Mouse (Mus musculus) heart, postnatal 0 days (tissue): Measurements from ENCODE around the gene Klk1. TPM values are rescaled to one million over a fixed set of nuclear protein-coding genes. Genes with fewer than 3 reads are reported as not detected.
"Not testable (repeated sequence)": the region's sequence is repeated elsewhere in the genome, so short reads cannot be mapped to it uniquely, and the experiment has no call there.

Source experiments
- ATAC-seq: fragments of 200-750 bp; cut with Nextera tagmentation; 2 replicates; pipeline ENCODE4 v1.8.0; 2017; ENCODE audit warnings: low read depth, moderate number of reproducible peaks, moderate library complexity; ENCODE audit not compliant: insufficient read depth
- DNase-seq: peaks from one replicate; pipeline ENCODE4 v3.0.0-alpha.2; 2016; ENCODE audit warnings: low spot score
- H3K27ac ChIP-seq: fragments of 300-500 bp; sonication (generic); 2 replicates; pipeline ENCODE4 v1.5.1; 2014; ENCODE audit warnings: low read depth, mild to moderate bottlenecking
- H3K27me3 ChIP-seq: fragments of 300-500 bp; sonication (generic); 2 replicates; pipeline ENCODE4 v1.6.1; 2014; ENCODE audit warnings: low read length, mixed read lengths; ENCODE audit not compliant: control insufficient read depth, insufficient read depth
- H3K36me3 ChIP-seq: fragments of 300-500 bp; sonication (generic); replicated peaks from 2 replicates; pipeline ENCODE4 v1.6.1; 2014; ENCODE audit warnings: low read length, mixed read lengths; ENCODE audit not compliant: control insufficient read depth, insufficient read depth
- H3K4me1 ChIP-seq: fragments of 300-500 bp; sonication (generic); 2 replicates; pipeline ENCODE4 v1.6.1; 2014; ENCODE audit warnings: antibody characterized with exemption; ENCODE audit not compliant: control insufficient read depth, insufficient read depth
- H3K4me2 ChIP-seq: fragments of 300-500 bp; sonication (generic); 2 replicates; pipeline ENCODE4 v1.6.1; 2014; ENCODE audit warnings: low read depth, mild to moderate bottlenecking, low read length, moderate library complexity
- H3K4me3 ChIP-seq: fragments of 300-500 bp; sonication (generic); 2 replicates; pipeline ENCODE4 v1.5.1; 2014; ENCODE audit warnings: low read depth, low read length
- H3K9ac ChIP-seq: fragments of 300-500 bp; sonication (generic); replicated peaks from 2 replicates; pipeline ENCODE4 v1.6.1; 2014; ENCODE audit warnings: low read depth, low read length, mixed read lengths
- H3K9me3 ChIP-seq: fragments of 300-500 bp; sonication (generic); replicated peaks from 2 replicates; pipeline ENCODE4 v1.6.1; 2016; ENCODE audit warnings: low read length; ENCODE audit not compliant: control insufficient read depth
- CTCF ChIP-seq: IDR thresholded peaks from 2 replicates; pipeline ENCODE4 v1.5.1; 2016; ENCODE audit warnings: antibody characterized with exemption, control low read depth, low read depth
- EP300 ChIP-seq: IDR thresholded peaks from 2 replicates; pipeline ENCODE4 v1.6.1; 2016; ENCODE audit warnings: antibody characterized with exemption, low read depth
- WGBS: fragments of 180-500 bp; shearing (Covaris S2); extraction: QIAGEN DNeasy Blood & Tissue Kit; methylation state at CpG from one replicate; pipeline ENCODE4 v1.1.7; 2014; 5-methylcytosine and 5-hydroxymethylcytosine counted together
- polyA plus RNA-seq: library from polyadenylated mRNA; unstranded; fragments of >200 nt; fragmentation: Nextera tagmentation; extraction: Ambion mirVana; gene quantifications from 2 replicates; pipeline ENCODE4 v1.2.1, GENCODE M21; 2015
- total RNA-seq: library from RNA; depleted of rRNA; stranded (reverse); fragments of >200 nt; gene quantifications from 2 replicates; pipeline ENCODE4 v1.2.3, GENCODE M21; 2014; ENCODE audit warnings: low replicate concordance

Gene Klk1
- total and polyA plus RNA-seq, 2 experiments from 2014 or later = not detected

DNA sequence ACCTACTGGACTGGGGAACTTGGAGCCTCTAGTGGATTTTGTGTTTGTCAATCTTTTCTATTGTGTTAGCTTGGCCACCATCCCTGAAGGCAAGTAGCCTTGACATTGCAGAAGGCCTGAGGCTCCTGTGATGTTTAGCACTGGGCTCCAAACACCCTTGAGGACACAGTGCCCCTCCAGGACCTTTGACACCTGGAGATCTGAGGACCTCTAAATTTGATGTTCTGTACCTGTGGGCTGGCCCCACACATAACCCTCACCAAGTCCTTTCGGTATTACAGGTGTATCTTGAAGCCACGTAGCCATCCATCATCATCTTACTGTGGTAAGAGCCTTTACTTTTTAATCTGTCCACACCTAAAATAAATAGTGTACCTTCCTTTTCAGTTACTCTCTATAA is 22.8 kb downstream of the Klk1 start:
- Histone ChIP-seq H3K36me3 (peaks cover 41% of the 10 kb centered on the region), H3K9ac (no peak overlapping the region), H3K4me2 (peak overlapping the region; percentile 88), H3K27me3 (no peaks in the 10 kb centered on the region), H3K4me3 (peak overlapping the region; percentile 72; the same call in 1 of the 2 replicates), H3K27ac (no peak overlapping the region), H3K4me1 (peaks cover 12% of the 10 kb centered on the region), H3K9me3 (no peaks in the 10 kb centered on the region)
- DNase-seq = no peak
- 86% methylated on average over 2 of the region's 2 CpGs for WGBS
- ATAC-seq = no peak
- TF ChIP-seq EP300 (no peak), CTCF (no peak)

- Histone ChIP-seq H3K4me1 (peaks cover 12% of the 10 kb centered on the region), H3K27me3 (no peaks in the 10 kb centered on the region), H3K4me2 (no peak overlapping the region), H3K36me3 (peaks cover 49% of the 10 kb centered on the region), H3K4me3 (no peak overlapping the region), H3K9ac (no peak overlapping the region), H3K9me3 (no peaks in the 10 kb centered on the region), H3K27ac (no peak overlapping the region)
- TF ChIP-seq EP300 (no peak), CTCF (no peak)
- ATAC-seq (no peak), DNase-seq (no peak)
- 91% methylated on average over 4 of the region's 4 CpGs for WGBS
These were observed 24.1 kb downstream of the Klk1 start for GRCm38 (mm10) chr7:44249248-44249647.

DNA sequence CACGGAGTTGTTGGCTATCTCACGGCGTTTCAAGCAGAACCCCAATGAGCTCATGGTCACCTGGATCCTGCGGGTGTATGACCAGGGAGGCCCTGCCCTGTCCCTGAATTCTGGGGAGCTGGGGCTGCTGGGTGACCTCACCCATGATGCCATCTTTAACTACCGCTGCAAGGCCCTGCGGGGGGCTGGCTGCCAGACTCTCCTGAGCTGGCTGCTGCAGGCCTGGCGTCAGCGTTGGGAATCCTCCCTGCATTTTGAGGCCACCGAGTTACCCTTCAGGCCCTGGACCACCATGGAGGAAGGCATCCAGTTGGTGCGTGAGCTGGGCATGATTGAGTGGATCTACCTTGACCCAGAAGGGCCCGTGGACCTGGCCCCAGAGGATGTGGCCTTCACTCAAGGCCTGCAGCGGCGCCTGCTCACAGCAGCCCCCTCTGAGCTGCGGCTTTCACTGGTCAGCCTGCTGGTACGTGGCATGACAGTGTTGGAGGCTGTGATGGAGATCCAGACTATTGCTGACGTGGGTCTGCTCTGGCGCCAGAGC is 25.6 kb downstream of the Klk1 start:
- not testable (repeated sequence) for H3K9ac ChIP-seq, ATAC-seq, H3K4me1 ChIP-seq, H3K9me3 ChIP-seq, H3K27ac ChIP-seq, H3K4me3 ChIP-seq, H3K27me3 ChIP-seq, DNase-seq, H3K4me2 ChIP-seq
- 84% methylated on average over 17 of the region's 17 CpGs for WGBS
- peaks cover 49% of the 10 kb centered on the region for H3K36me3 ChIP-seq

GRCm38 (mm10) chr7:44253023-44253616 is 28.0 kb downstream of the Klk1 start:
- H3K4me2 ChIP-seq = no peak overlapping the region
- H3K4me1 ChIP-seq = peaks cover 1% of the 10 kb centered on the region
- H3K36me3 ChIP-seq = peaks cover 47% of the 10 kb centered on the region
- no peak overlapping the region for H3K27ac ChIP-seq
- no peak overlapping the region for H3K4me3 ChIP-seq
- ATAC-seq (no peak), DNase-seq (no peak)
- no peak for TF ChIP-seq EP300
- no peak for TF ChIP-seq CTCF
- H3K9ac ChIP-seq = no peak overlapping the region
- WGBS = 61% methylated on average over 15 of the region's 15 CpGs
- H3K27me3 ChIP-seq = no peaks in the 10 kb centered on the region
- no peaks in the 10 kb centered on the region for H3K9me3 ChIP-seq

DNA sequence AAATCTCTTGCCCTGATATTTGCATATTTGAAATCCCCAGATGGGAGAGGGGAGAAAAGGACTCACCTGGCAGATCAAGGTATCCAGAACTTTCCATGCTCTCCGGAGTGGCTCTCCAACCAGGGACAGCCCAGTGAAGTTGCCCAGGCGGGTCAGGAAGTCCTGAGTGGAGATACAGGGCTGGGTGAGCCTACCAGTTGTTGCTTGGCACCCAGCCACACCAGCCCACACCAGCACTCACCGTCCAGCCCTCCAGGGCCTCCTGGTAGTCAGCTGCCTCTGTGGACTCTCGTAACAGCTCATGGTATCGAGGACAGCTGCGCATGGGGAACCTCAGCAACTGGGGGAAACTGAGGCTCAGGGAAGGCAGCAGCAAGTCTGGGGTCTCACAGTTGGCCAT is 29.8 kb downstream of the Klk1 start:
- no peaks in the 10 kb centered on the region for H3K9me3 ChIP-seq
- WGBS = 38% methylated on average over 6 of the region's 6 CpGs
- no peaks in the 10 kb centered on the region for H3K27me3 ChIP-seq
- no peak overlapping the region for H3K4me3 ChIP-seq
- TF ChIP-seq CTCF (no peak), EP300 (no peak)
- no peak overlapping the region for H3K4me2 ChIP-seq
- peaks cover 29% of the 10 kb centered on the region for H3K36me3 ChIP-seq
- H3K9ac ChIP-seq = no peak overlapping the region
- DNase-seq = peak; percentile 9
- H3K27ac ChIP-seq = no peak overlapping the region
- H3K4me1 ChIP-seq = no peaks in the 10 kb centered on the region
- ATAC-seq = no peak

DNA sequence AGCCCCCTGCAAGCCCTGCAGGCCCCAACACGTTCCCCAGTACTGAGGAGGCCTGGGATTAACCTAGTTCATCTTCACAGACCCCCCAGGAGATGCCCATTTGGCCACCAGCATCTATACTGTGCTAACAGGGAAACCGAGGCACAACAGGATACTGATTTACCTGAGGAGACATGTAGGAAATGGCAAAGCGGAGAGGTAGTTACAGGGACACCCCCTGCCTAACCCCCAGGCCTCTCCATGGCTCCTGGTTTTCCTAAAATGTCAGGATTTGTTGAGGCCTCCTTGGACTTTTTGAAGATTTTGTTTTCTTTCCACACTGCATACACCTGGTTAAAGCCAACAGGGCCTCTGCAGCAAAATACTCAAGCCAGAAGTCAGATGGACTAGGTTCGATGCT is 32.1 kb downstream of the Klk1 start, which contains the start of gene Acp4:
Acp4 (minus strand) TSS at position 101 of the 400 bp plus-strand sequence.
- no peak within 1 kb of the TSS for H3K4me3 ChIP-seq
- H3K27ac ChIP-seq = no peak within 1 kb of the TSS
- H3K4me1 ChIP-seq = no peaks in the 10 kb centered on the region
- H3K27me3 ChIP-seq = peaks cover 5% of the 10 kb centered on the region; the same call in 1 of the 2 replicates
- no peaks in the 10 kb centered on the region for H3K9me3 ChIP-seq
- no peak for ATAC-seq
- no peak for DNase-seq
- TF ChIP-seq EP300 (no peak), CTCF (no peak)
- WGBS = 77% methylated on average over 4 of the region's 4 CpGs
- H3K36me3 ChIP-seq = peaks cover 15% of the 10 kb centered on the region; the same call in 1 of the 2 replicates
- H3K4me2 ChIP-seq = no peak within 1 kb of the TSS
- H3K9ac ChIP-seq = no peak within 1 kb of the TSS
